Mouse (Mus musculus): Measurements from ENCODE around the gene Pds5a. TPM values are rescaled to one million over a fixed set of nuclear protein-coding genes. Genes with fewer than 3 reads are reported as not detected.

Gene Pds5a
- polyA plus RNA-seq, 1 experiment from 2014 or later, result 13.7 TPM

DNA sequence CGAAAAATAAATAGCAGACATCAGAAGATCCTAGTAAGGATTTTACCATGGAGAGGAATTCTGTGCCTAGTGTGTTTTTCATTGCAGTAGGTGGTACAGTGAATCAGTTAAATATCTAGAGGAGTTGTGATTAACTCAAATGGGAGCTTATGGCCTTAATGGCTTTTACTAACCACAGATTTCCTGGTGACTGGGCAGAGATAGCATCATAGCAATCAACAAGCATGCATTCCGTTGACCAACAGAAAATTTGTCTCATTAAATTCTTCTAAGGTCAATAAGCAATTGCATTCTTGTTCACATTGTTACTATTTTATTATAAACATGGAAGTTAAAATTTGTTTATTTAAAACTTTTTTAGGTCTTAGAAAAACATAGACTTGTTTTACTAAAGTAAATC, 132.6 kb downstream of the Pds5a start:
- ATAC-seq, result no peak
- Histone ChIP-seq H3K4me1 (ENCODE audit: insufficient read depth) (0 out of 2 replicates have a peak, but pooled peaks cover 5% of the 10 kb centered on the region), H3K4me2 (ENCODE audit: low read depth, low read length) (no peak overlapping the region), H3K9me3 (ENCODE audit: low read length) (no peaks in the 10 kb centered on the region), H3K4me3 (ENCODE audit: low read depth, low read length) (no peak overlapping the region), H3K9ac (replicated peaks) (no peak overlapping the region), H3K27ac (ENCODE audit: low read depth) (no peak overlapping the region), H3K27me3 (ENCODE audit: insufficient read depth, low read length) (no peaks in the 10 kb centered on the region), H3K36me3 (replicated peaks; ENCODE audit: insufficient read depth, low read length) (peaks cover 17% of the 10 kb centered on the region)
- 72% methylated on average over 2 of the region's 2 CpGs for WGBS (ENCODE audit: insufficient replicate concordance)
- DNase-seq, result no peak
- TF ChIP-seq EP300 (IDR thresholded peaks at IDR 0.05; ENCODE audit: low read depth) (no peak), CTCF (IDR thresholded peaks at IDR 0.05; ENCODE audit: low read depth) (no peak)

DNA sequence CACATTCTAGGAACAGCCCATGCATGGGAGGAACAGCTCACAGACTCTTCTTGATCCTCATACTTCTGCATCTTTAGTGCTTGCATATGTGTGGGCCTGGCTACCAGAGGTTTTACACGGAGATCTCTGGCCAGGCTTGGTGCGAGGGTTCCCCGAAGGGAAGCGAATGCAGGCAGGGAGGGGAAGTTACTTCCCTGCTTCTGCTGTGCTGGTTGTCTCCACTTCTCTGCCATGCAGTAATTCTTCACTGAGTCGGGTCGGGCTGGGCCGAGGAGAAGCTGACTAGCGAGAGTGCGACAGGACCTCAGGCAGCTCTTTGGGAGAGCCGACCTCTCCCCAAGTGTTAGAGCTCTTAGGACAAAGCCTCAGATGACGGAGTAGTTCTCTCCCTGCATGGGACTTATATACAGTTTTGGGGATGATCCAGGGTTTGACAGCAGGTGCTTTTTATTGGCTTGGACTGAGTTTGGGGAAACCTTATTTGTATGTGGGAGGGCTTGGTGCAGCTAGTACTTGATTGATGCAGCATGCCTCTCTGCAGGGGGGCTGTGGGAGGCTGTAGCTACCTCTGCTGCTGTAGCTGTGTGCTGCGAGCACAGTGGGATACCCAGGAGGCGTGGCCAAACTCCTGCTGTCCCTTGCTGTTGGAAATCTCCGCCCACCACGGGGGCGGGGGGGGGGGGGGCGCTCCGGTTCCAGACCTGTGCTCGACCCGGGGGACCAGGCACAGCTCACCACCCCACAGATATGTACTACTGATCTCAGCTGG, 136.8 kb downstream of the Pds5a start:
- Histone ChIP-seq H3K4me1 (ENCODE audit: insufficient read depth) (0 out of 2 replicates have a peak, but pooled peaks cover 5% of the 10 kb centered on the region), H3K4me3 (ENCODE audit: low read depth, low read length) (no peak overlapping the region), H3K4me2 (ENCODE audit: low read depth, low read length) (no peak overlapping the region), H3K9me3 (ENCODE audit: low read length) (no peaks in the 10 kb centered on the region), H3K36me3 (replicated peaks; ENCODE audit: insufficient read depth, low read length) (no peaks in the 10 kb centered on the region), H3K9ac (replicated peaks) (no peak overlapping the region), H3K27ac (ENCODE audit: low read depth) (no peak overlapping the region), H3K27me3 (ENCODE audit: insufficient read depth, low read length) (no peaks in the 10 kb centered on the region)
- no peak for TF ChIP-seq EP300 (IDR thresholded peaks at IDR 0.05; ENCODE audit: low read depth)
- TF ChIP-seq CTCF (IDR thresholded peaks at IDR 0.05; ENCODE audit: low read depth), result no peak
- 61% methylated on average over 17 of the region's 20 CpGs for WGBS (ENCODE audit: insufficient replicate concordance)
- ATAC-seq, result peak; percentile 8; the same call in 1 of the 2 replicates
- peak; percentile 17 for DNase-seq

DNA sequence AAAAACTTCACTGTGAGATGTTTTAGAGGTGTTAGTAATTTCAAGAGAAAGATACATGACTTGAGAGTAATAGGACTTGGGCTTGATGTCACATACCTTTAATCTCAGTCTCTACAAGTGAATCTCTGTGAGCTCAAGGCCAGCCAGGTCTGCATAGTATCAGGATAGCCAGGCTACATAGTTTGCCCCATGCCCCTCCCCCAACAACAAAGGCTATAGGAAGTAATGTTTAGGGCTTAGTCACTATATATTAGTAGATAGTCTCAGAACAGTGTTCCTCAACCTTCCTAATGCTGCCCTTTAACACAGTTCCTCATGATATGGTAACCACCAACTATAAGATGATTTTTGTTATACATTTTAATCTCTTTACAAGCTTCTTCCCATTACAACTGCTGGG, 141.0 kb downstream of the Pds5a start:
- no peaks in the 10 kb centered on the region for H3K9me3 ChIP-seq (ENCODE audit: low read length)
- no peak for ATAC-seq
- TF ChIP-seq CTCF (IDR thresholded peaks at IDR 0.05; ENCODE audit: low read depth), result no peak
- TF ChIP-seq EP300 (IDR thresholded peaks at IDR 0.05; ENCODE audit: low read depth), result no peak
- H3K4me1 ChIP-seq (ENCODE audit: insufficient read depth), result 0 out of 2 replicates have a peak, but pooled peaks cover 7% of the 10 kb centered on the region
- H3K36me3 ChIP-seq (replicated peaks; ENCODE audit: insufficient read depth, low read length), result no peaks in the 10 kb centered on the region
- no peak overlapping the region for H3K4me2 ChIP-seq (ENCODE audit: low read depth, low read length)
- no peak overlapping the region for H3K9ac ChIP-seq (replicated peaks)
- no peaks in the 10 kb centered on the region for H3K27me3 ChIP-seq (ENCODE audit: insufficient read depth, low read length)
- DNase-seq, result no peak
- no peak overlapping the region for H3K27ac ChIP-seq (ENCODE audit: low read depth)
- H3K4me3 ChIP-seq (ENCODE audit: low read depth, low read length), result no peak overlapping the region

Other genes with a start within 250 kb of the Pds5a start
- gene Gm43552, start 205.4 kb downstream of the Pds5a start, polyA plus RNA-seq (2015; fragmentation: Nextera tagmentation; extraction: Ambion mirVana), result 1.4 TPM in 1 of 2 replicates, not detected in the other
- 87.0 and 91.0 TPM in 2 replicates for gene Smim14, start 161.1 kb downstream of the Pds5a start, polyA plus RNA-seq (2015; fragmentation: Nextera tagmentation; extraction: Ambion mirVana)
- 73.2 and 74.6 TPM in 2 replicates for gene Ube2k, start 161.0 kb downstream of the Pds5a start, polyA plus RNA-seq (2015; fragmentation: Nextera tagmentation; extraction: Ambion mirVana)
- 4.6 and 5.1 TPM in 2 replicates for gene N4bp2, start 65.2 kb upstream of the Pds5a start, polyA plus RNA-seq (2015; fragmentation: Nextera tagmentation; extraction: Ambion mirVana)
- 4.3 and 5.1 TPM in 2 replicates for gene Rhoh, start 162.9 kb upstream of the Pds5a start, polyA plus RNA-seq (2015; fragmentation: Nextera tagmentation; extraction: Ambion mirVana)
- gene Chrna9, start 236.6 kb upstream of the Pds5a start, polyA plus RNA-seq (2015; fragmentation: Nextera tagmentation; extraction: Ambion mirVana), result 0.07 TPM in 1 of 2 replicates, not detected in the other

Data from liver, postnatal 0 days (tissue).